Mouse (Mus musculus): ENCODE measurements at regions not wholly inside any gene's neighbourhood (a gene's known extent, or its start where the extent isn't known, plus 50 kb on each side); places are given as distances from the start of the nearest gene placed in this dataset.

DNA sequence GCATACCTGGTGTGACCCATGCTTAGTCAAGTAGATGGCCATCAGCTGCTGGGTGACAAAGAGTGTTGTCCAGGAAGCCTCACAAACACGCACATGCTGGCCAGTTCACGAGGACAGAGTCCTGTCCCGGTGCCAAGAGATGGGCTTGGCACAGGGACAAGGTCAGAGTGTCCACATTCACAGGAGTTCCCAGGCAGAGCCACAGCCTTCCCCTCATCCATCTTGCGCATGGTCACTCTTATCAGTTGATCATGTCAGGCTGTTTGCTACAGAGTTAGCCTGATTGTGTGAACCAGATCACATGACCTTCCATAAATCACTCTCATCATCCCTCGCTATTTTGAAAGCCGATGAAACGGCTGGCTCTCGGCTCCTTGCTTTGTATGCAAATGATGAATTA, 103.6 kb downstream of the Gm11011 start:
- 21% methylated on average over 8 of the region's 8 CpGs for WGBS
- no peak overlapping the region for H3K27ac ChIP-seq (ENCODE audit: low read depth, low read length)
- no peak overlapping the region for H3K4me3 ChIP-seq (ENCODE audit: low read depth, low read length)
- no peak overlapping the region for H3K9ac ChIP-seq (ENCODE audit: low read depth, low read length)
- H3K4me2 ChIP-seq (replicated peaks; ENCODE audit: low read depth), result no peak overlapping the region
- H3K4me1 ChIP-seq (replicated peaks; ENCODE audit: control insufficient read depth, insufficient read depth, low read length), result no peaks in the 10 kb centered on the region
- no peak for ATAC-seq
- no peaks in the 10 kb centered on the region for H3K36me3 ChIP-seq (ENCODE audit: control insufficient read depth, insufficient read depth)
- H3K27me3 ChIP-seq (replicated peaks; ENCODE audit: control insufficient read depth, insufficient read depth, low read length), result no peaks in the 10 kb centered on the region; the same call in 1 of the 2 replicates
- no peaks in the 10 kb centered on the region for H3K9me3 ChIP-seq (ENCODE audit: control insufficient read depth)
- no peak for TF ChIP-seq CTCF (IDR thresholded peaks at IDR 0.05; ENCODE audit: low read depth)

DNA sequence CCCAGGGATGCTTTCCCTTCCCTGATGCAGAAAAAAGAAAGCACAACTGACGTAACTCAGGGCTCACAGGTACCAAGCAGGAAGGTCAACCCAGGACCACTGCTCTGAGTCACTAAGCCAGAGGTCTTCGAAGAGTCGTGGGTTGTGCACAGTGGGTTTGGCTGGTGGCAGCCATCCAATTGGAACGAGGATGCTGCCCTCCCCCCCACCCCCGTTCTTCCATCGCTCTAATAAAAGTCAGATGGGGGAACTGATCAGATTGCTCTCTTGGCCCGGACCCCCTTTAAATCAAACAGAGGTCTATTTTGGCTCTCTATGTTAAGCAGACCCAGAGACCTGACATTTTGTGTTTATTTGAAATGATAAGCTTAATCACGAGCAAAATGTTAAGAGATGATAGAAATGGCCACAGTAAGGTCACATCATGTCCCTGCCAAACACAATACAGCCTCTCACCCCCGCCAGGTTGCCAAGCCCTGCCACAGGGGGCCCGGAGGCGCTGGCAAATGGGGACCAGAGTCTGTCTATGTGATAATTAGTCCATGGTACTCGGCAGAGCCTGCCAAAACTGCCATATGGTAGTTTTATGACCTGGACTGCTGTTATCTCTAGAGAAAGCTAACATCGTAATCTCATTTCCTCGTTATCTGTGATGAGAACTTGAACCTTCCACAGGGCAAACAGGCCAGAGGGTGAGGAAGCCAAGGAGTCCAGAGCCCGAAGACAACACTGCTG, 105.6 kb downstream of the Gm11011 start:
- Histone ChIP-seq H3K27me3 (replicated peaks; ENCODE audit: control insufficient read depth, insufficient read depth, low read length) (no peaks in the 10 kb centered on the region; the same call in 1 of the 2 replicates), H3K36me3 (ENCODE audit: control insufficient read depth, insufficient read depth) (no peaks in the 10 kb centered on the region), H3K4me1 (replicated peaks; ENCODE audit: control insufficient read depth, insufficient read depth, low read length) (no peaks in the 10 kb centered on the region), H3K4me2 (replicated peaks; ENCODE audit: low read depth) (no peak overlapping the region), H3K9me3 (ENCODE audit: control insufficient read depth) (no peaks in the 10 kb centered on the region), H3K4me3 (ENCODE audit: low read depth, low read length) (no peak overlapping the region), H3K27ac (ENCODE audit: low read depth, low read length) (no peak overlapping the region), H3K9ac (ENCODE audit: low read depth, low read length) (no peak overlapping the region)
- no peak for ATAC-seq
- TF ChIP-seq CTCF (IDR thresholded peaks at IDR 0.05; ENCODE audit: low read depth), result no peak
- 33% methylated on average over 15 of the region's 15 CpGs for WGBS

- Histone ChIP-seq H3K4me3 (ENCODE audit: low read depth, low read length) (no peak overlapping the region), H3K4me1 (replicated peaks; ENCODE audit: control insufficient read depth, insufficient read depth, low read length) (no peaks in the 10 kb centered on the region), H3K27me3 (replicated peaks; ENCODE audit: control insufficient read depth, insufficient read depth, low read length) (no peaks in the 10 kb centered on the region), H3K4me2 (replicated peaks; ENCODE audit: low read depth) (no peak overlapping the region), H3K9me3 (ENCODE audit: control insufficient read depth) (no peaks in the 10 kb centered on the region), H3K27ac (ENCODE audit: low read depth, low read length) (no peak overlapping the region), H3K9ac (ENCODE audit: low read depth, low read length) (no peak overlapping the region), H3K36me3 (ENCODE audit: control insufficient read depth, insufficient read depth) (no peaks in the 10 kb centered on the region)
- ATAC-seq, result no peak
- TF ChIP-seq CTCF (IDR thresholded peaks at IDR 0.05; ENCODE audit: low read depth), result no peak
- 67% methylated on average over 9 of the region's 9 CpGs for WGBS
Observed at GRCm38 (mm10) chr2:169474418-169475112, 113.0 kb downstream of the Gm11011 start.

DNA sequence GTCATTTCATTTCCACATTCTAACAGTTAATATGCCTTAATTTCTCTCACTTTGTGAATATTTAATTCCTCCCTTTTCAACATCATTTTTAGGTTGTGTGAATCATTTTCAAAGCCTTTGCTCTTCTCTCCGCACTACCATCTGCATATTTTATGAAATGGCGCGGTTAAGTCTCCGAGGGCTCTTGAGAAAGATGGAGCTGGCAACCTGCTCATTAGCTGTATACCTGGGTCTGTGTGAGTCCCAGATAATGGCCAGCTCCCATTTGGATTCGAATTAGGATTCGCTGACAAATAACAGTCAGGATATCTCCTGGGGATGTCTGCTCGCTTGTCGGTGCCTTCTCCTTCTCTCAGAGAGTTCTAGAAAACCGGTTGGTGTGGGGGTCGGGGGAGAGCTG, 118.0 kb downstream of the Gm11011 start:
- no peak overlapping the region for H3K9ac ChIP-seq (ENCODE audit: low read depth, low read length)
- ATAC-seq, result no peak
- no peak for TF ChIP-seq CTCF (IDR thresholded peaks at IDR 0.05; ENCODE audit: low read depth)
- 95% methylated on average over 10 of the region's 10 CpGs for WGBS
- H3K36me3 ChIP-seq (ENCODE audit: control insufficient read depth, insufficient read depth), result no peaks in the 10 kb centered on the region
- no peak overlapping the region for H3K4me3 ChIP-seq (ENCODE audit: low read depth, low read length)
- no peak overlapping the region for H3K4me2 ChIP-seq (replicated peaks; ENCODE audit: low read depth)
- no peak overlapping the region for H3K27ac ChIP-seq (ENCODE audit: low read depth, low read length)
- H3K27me3 ChIP-seq (replicated peaks; ENCODE audit: control insufficient read depth, insufficient read depth, low read length), result no peaks in the 10 kb centered on the region
- H3K4me1 ChIP-seq (replicated peaks; ENCODE audit: control insufficient read depth, insufficient read depth, low read length), result no peaks in the 10 kb centered on the region
- no peaks in the 10 kb centered on the region for H3K9me3 ChIP-seq (ENCODE audit: control insufficient read depth)

DNA sequence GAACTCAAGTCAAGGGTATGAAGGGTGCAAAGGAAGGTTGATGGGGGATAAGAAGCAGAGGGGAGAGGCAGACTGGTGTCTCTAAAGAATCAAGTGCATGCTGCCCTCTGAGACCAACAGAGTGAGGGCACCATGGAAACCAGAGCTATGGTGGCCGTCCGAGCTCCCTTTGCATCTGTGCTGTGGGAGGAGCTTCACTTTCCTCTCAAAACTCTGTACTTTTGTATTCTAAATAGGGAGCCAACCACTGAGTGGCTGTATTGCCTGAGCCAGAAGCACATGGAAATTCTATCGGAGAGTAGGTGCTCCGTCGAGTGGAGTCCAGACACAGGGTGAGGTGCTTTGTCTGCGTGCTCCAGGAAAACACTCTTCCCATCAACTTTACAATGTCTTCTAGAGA, 119.9 kb downstream of the Gm11011 start:
- no peaks in the 10 kb centered on the region for H3K27me3 ChIP-seq (replicated peaks; ENCODE audit: control insufficient read depth, insufficient read depth, low read length)
- no peak overlapping the region for H3K27ac ChIP-seq (ENCODE audit: low read depth, low read length)
- no peak for TF ChIP-seq CTCF (IDR thresholded peaks at IDR 0.05; ENCODE audit: low read depth)
- ATAC-seq, result no peak
- no peak overlapping the region for H3K4me2 ChIP-seq (replicated peaks; ENCODE audit: low read depth)
- H3K4me1 ChIP-seq (replicated peaks; ENCODE audit: control insufficient read depth, insufficient read depth, low read length), result no peaks in the 10 kb centered on the region
- H3K4me3 ChIP-seq (ENCODE audit: low read depth, low read length), result no peak overlapping the region
- WGBS, result 86% methylated on average over 6 of the region's 6 CpGs
- no peak overlapping the region for H3K9ac ChIP-seq (ENCODE audit: low read depth, low read length)
- no peaks in the 10 kb centered on the region for H3K9me3 ChIP-seq (ENCODE audit: control insufficient read depth)
- no peaks in the 10 kb centered on the region for H3K36me3 ChIP-seq (ENCODE audit: control insufficient read depth, insufficient read depth)

GRCm38 (mm10) chr2:169464106-169464505, 123.4 kb downstream of the Gm11011 start:
- H3K4me1 ChIP-seq (replicated peaks; ENCODE audit: control insufficient read depth, insufficient read depth, low read length), result no peaks in the 10 kb centered on the region
- 88% methylated on average over 5 of the region's 5 CpGs for WGBS
- H3K4me3 ChIP-seq (ENCODE audit: low read depth, low read length), result no peak overlapping the region
- no peak overlapping the region for H3K4me2 ChIP-seq (replicated peaks; ENCODE audit: low read depth)
- H3K27me3 ChIP-seq (replicated peaks; ENCODE audit: control insufficient read depth, insufficient read depth, low read length), result no peaks in the 10 kb centered on the region
- H3K9ac ChIP-seq (ENCODE audit: low read depth, low read length), result no peak overlapping the region
- H3K36me3 ChIP-seq (ENCODE audit: control insufficient read depth, insufficient read depth), result no peaks in the 10 kb centered on the region
- ATAC-seq, result no peak
- TF ChIP-seq CTCF (IDR thresholded peaks at IDR 0.05; ENCODE audit: low read depth), result no peak
- no peak overlapping the region for H3K27ac ChIP-seq (ENCODE audit: low read depth, low read length)
- no peaks in the 10 kb centered on the region for H3K9me3 ChIP-seq (ENCODE audit: control insufficient read depth)

All from intestine, postnatal 0 days (tissue).